Mouse (Mus musculus) brain, embryonic 14.5 days (tissue): ENCODE results near the gene AI413582. TPM values are rescaled to one million over a fixed set of nuclear protein-coding genes. Genes with fewer than 3 reads are reported as not detected.

Source experiments
- DNase-seq: peaks from one replicate; pipeline ENCODE4 v3.0.0-alpha.2; 2011; ENCODE audit warnings: low read depth
- CTCF ChIP-seq: fragments of 200-500 bp; IDR thresholded peaks from 2 replicates; pipeline ENCODE4 v1.5.1; 2012; ENCODE audit warnings: inconsistent platforms, mild to moderate bottlenecking, moderate library complexity, borderline replicate concordance; ENCODE audit not compliant: insufficient read depth, insufficient read length; ENCODE audit errors: extremely low read depth
- POLR2A ChIP-seq: fragments of 200-500 bp; IDR thresholded peaks from 2 replicates; pipeline ENCODE4 v1.6.1; 2012; ENCODE audit warnings: mild to moderate bottlenecking, inconsistent platforms, borderline replicate concordance; ENCODE audit not compliant: poor library complexity, insufficient read depth, insufficient read length, severe bottlenecking; ENCODE audit errors: extremely low read depth
- polyA plus RNA-seq: library from polyadenylated mRNA; depleted of rRNA; stranded (reverse); fragments of >200 nt; gene quantifications from 2 replicates; pipeline ENCODE4 v1.2.3, GENCODE M21; 2012

The AI413582 gene
- polyA plus RNA-seq, 1 experiment: 35.8 TPM

- DNase-seq: no peak
- TF ChIP-seq CTCF (no peak), POLR2A (no peak)
Observed at GRCm38 (mm10) chr17:27592565-27592910, 27.0 kb upstream of the AI413582 start.

GRCm38 (mm10) chr17:27591826-27592564 lies 26.4 kb upstream of the AI413582 start:
- no peak for TF ChIP-seq POLR2A
- TF ChIP-seq CTCF: peak; percentile 11; the same call in 1 of the 2 replicates
- no peak for DNase-seq

GRCm38 (mm10) chr17:27588231-27588630 lies 22.7 kb upstream of the AI413582 start:
- TF ChIP-seq CTCF: no peak
- no peak for TF ChIP-seq POLR2A
- no peak for DNase-seq

GRCm38 (mm10) chr17:27587252-27587651 lies 21.7 kb upstream of the AI413582 start:
- DNase-seq: no peak
- no peak for TF ChIP-seq CTCF
- no peak for TF ChIP-seq POLR2A

GRCm38 (mm10) chr17:27586661-27587060 lies 21.1 kb upstream of the AI413582 start:
- no peak for DNase-seq

GRCm38 (mm10) chr17:27583185-27583894 lies 17.8 kb upstream of the AI413582 start:
- TF ChIP-seq CTCF: no peak
- no peak for TF ChIP-seq POLR2A
- DNase-seq: no peak

More at GRCm38 (mm10) chr17:27586661-27587060, 21.1 kb upstream of the AI413582 start:
- TF ChIP-seq CTCF (no peak), POLR2A (no peak)

- TF ChIP-seq CTCF (no peak), POLR2A (no peak)
- DNase-seq: no peak
Observed at GRCm38 (mm10) chr17:27580392-27581068, 15.0 kb upstream of the AI413582 start.

GRCm38 (mm10) chr17:27579816-27580215 lies 14.3 kb upstream of the AI413582 start:
- DNase-seq: peak; percentile 18
- TF ChIP-seq POLR2A (no peak), CTCF (no peak)

- no peak for TF ChIP-seq CTCF
- TF ChIP-seq POLR2A: no peak
- no peak for DNase-seq
Observed at GRCm38 (mm10) chr17:27578487-27578886, 12.9 kb upstream of the AI413582 start.

GRCm38 (mm10) chr17:27577468-27577867 lies 11.9 kb upstream of the AI413582 start:
- no peak for DNase-seq
- TF ChIP-seq POLR2A: no peak
- TF ChIP-seq CTCF: peak; percentile 37; the same call in 1 of the 2 replicates

- TF ChIP-seq POLR2A: no peak
- no peak for TF ChIP-seq CTCF
- no peak for DNase-seq
Observed at GRCm38 (mm10) chr17:27576056-27576455, 10.5 kb upstream of the AI413582 start.
